Mouse (Mus musculus): Measurements from ENCODE around the gene Mcf2l. TPM values are rescaled to one million over a fixed set of nuclear protein-coding genes. Genes with fewer than 3 reads are reported as not detected.

Mcf2l gene
- polyA plus RNA-seq, 1 experiment from 2014 or later, result 97.0 TPM

GRCm38 (mm10) chr8:12917831-12918230 lies 44.2 kb downstream of the Mcf2l start:
- Histone ChIP-seq H3K4me2 (replicated peaks) (peak overlapping the region; percentile 82), H3K4me1 (peaks cover 17% of the 10 kb centered on the region), H3K9me3 (no peaks in the 10 kb centered on the region), H3K4me3 (no peak overlapping the region), H3K27ac (no peak overlapping the region), H3K36me3 (no peaks in the 10 kb centered on the region), H3K27me3 (replicated peaks) (no peaks in the 10 kb centered on the region), H3K9ac (no peak overlapping the region)
- 89% methylated on average over 4 of the region's 4 CpGs for whole genome bisulfite sequencing
- ATAC-seq (ENCODE audit: low FRiP score, low read depth), result no peak

- H3K9ac ChIP-seq, result no peak overlapping the region
- H3K9me3 ChIP-seq, result no peaks in the 10 kb centered on the region
- no peaks in the 10 kb centered on the region for H3K27me3 ChIP-seq (replicated peaks)
- H3K27ac ChIP-seq, result no peak overlapping the region
- H3K36me3 ChIP-seq, result no peaks in the 10 kb centered on the region
- peaks cover 10% of the 10 kb centered on the region; the same call in 1 of the 2 replicates for H3K4me1 ChIP-seq
- 85% methylated on average over 4 of the region's 4 CpGs for WGBS
- no peak overlapping the region for H3K4me3 ChIP-seq
- ATAC-seq (ENCODE audit: low FRiP score, low read depth), result no peak
- H3K4me2 ChIP-seq (replicated peaks), result no peak overlapping the region
Observed at GRCm38 (mm10) chr8:12920599-12920998, 47.0 kb downstream of the Mcf2l start.

GRCm38 (mm10) chr8:12925051-12925450 lies 51.4 kb downstream of the Mcf2l start:
- Histone ChIP-seq H3K4me3 (no peak overlapping the region), H3K27me3 (replicated peaks) (no peaks in the 10 kb centered on the region), H3K9me3 (no peaks in the 10 kb centered on the region), H3K4me2 (replicated peaks) (no peak overlapping the region), H3K4me1 (no peaks in the 10 kb centered on the region; the same call in 1 of the 2 replicates), H3K27ac (no peak overlapping the region), H3K9ac (no peak overlapping the region), H3K36me3 (no peaks in the 10 kb centered on the region)
- ATAC-seq (ENCODE audit: low FRiP score, low read depth), result no peak
- 92% methylated on average over 8 of the region's 8 CpGs for WGBS

- 65% methylated on average over 13 of the region's 13 CpGs for WGBS
- H3K4me2 ChIP-seq (replicated peaks), result no peak overlapping the region
- no peaks in the 10 kb centered on the region; the same call in 1 of the 2 replicates for H3K4me1 ChIP-seq
- H3K36me3 ChIP-seq, result no peaks in the 10 kb centered on the region
- H3K9ac ChIP-seq, result no peak overlapping the region
- H3K4me3 ChIP-seq, result no peak overlapping the region
- ATAC-seq (ENCODE audit: low FRiP score, low read depth), result no peak
- no peak overlapping the region for H3K27ac ChIP-seq
- H3K27me3 ChIP-seq (replicated peaks), result no peaks in the 10 kb centered on the region
- H3K9me3 ChIP-seq, result no peaks in the 10 kb centered on the region
Observed at GRCm38 (mm10) chr8:12925941-12926381, 52.4 kb downstream of the Mcf2l start.

- 0 out of 2 replicates have a peak overlapping the region, but pooled peaks have one; percentile 4 for H3K9ac ChIP-seq
- no peak overlapping the region for H3K27ac ChIP-seq
- ATAC-seq (ENCODE audit: low FRiP score, low read depth), result peak; percentile 45; the same call in 1 of the 2 replicates
- no peaks in the 10 kb centered on the region for H3K9me3 ChIP-seq
- peaks cover 13% of the 10 kb centered on the region for H3K4me1 ChIP-seq
- no peaks in the 10 kb centered on the region for H3K36me3 ChIP-seq
- no peak overlapping the region for H3K4me3 ChIP-seq
- H3K4me2 ChIP-seq (replicated peaks), result peak overlapping the region; percentile 34
- WGBS, result 58% methylated on average over 7 of the region's 7 CpGs
- H3K27me3 ChIP-seq (replicated peaks), result no peaks in the 10 kb centered on the region
Observed at GRCm38 (mm10) chr8:12927204-12927983, 53.8 kb downstream of the Mcf2l start.

- no peak overlapping the region for H3K9ac ChIP-seq
- 87% methylated on average over 8 of the region's 8 CpGs for WGBS
- ATAC-seq (ENCODE audit: low FRiP score, low read depth), result no peak
- H3K27ac ChIP-seq, result no peak overlapping the region
- H3K27me3 ChIP-seq (replicated peaks), result no peaks in the 10 kb centered on the region
- H3K36me3 ChIP-seq, result no peaks in the 10 kb centered on the region
- no peak overlapping the region for H3K4me3 ChIP-seq
- H3K4me1 ChIP-seq, result peaks cover 13% of the 10 kb centered on the region
- 0 out of 2 replicates have a peak overlapping the region, but pooled peaks have one; percentile 7 for H3K4me2 ChIP-seq (replicated peaks)
- no peaks in the 10 kb centered on the region for H3K9me3 ChIP-seq
Observed at GRCm38 (mm10) chr8:12928033-12928432, 54.4 kb downstream of the Mcf2l start.

DNA sequence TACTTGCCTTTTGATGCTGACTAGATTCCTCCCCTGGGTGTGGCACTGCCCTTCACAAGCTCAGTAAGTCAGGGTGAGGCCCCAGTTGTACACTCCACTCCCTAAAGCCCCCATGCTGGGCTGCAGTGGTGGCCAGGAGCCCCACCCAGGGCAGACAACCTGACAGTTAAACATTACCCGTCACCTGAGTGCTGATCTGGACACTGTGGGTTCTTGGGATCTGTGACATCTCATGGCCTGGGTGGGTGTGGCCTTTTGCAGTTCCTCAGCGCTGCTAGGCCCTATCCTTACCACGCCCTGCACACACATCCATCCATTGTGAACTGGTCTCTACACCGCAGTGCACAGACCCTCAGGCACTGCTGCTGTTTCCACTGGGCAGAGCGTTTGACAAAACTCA lies 55.3 kb downstream of the Mcf2l start:
- 83% methylated on average over 5 of the region's 5 CpGs for WGBS
- no peak for ATAC-seq (ENCODE audit: low FRiP score, low read depth)

GRCm38 (mm10) chr8:12930290-12930689 lies 56.7 kb downstream of the Mcf2l start:
- Histone ChIP-seq H3K9ac (no peak overlapping the region), H3K9me3 (no peaks in the 10 kb centered on the region), H3K27ac (no peak overlapping the region), H3K4me1 (peaks cover 13% of the 10 kb centered on the region), H3K27me3 (replicated peaks) (no peaks in the 10 kb centered on the region), H3K36me3 (no peaks in the 10 kb centered on the region), H3K4me2 (replicated peaks) (no peak overlapping the region), H3K4me3 (no peak overlapping the region)
- ATAC-seq (ENCODE audit: low FRiP score, low read depth), result no peak
- 23% methylated on average over 5 of the region's 5 CpGs for WGBS

More for the DNA sequence above, 55.3 kb downstream of the Mcf2l start:
- Histone ChIP-seq H3K27me3 (replicated peaks) (no peaks in the 10 kb centered on the region), H3K9ac (no peak overlapping the region), H3K9me3 (no peaks in the 10 kb centered on the region), H3K4me1 (peaks cover 13% of the 10 kb centered on the region), H3K4me2 (replicated peaks) (0 out of 2 replicates have a peak overlapping the region, but pooled peaks have one; percentile 5), H3K4me3 (no peak overlapping the region), H3K36me3 (no peaks in the 10 kb centered on the region), H3K27ac (no peak overlapping the region)

GRCm38 (mm10) chr8:12931426-12931825 lies 57.8 kb downstream of the Mcf2l start:
- 0 out of 2 replicates have a peak overlapping the region, but pooled peaks have one; percentile 16 for H3K4me2 ChIP-seq (replicated peaks)
- H3K27ac ChIP-seq, result no peak overlapping the region
- 33% methylated on average over 11 of the region's 11 CpGs for WGBS
- peaks cover 13% of the 10 kb centered on the region for H3K4me1 ChIP-seq
- H3K4me3 ChIP-seq, result no peak overlapping the region
- H3K27me3 ChIP-seq (replicated peaks), result no peaks in the 10 kb centered on the region
- H3K36me3 ChIP-seq, result no peaks in the 10 kb centered on the region
- H3K9ac ChIP-seq, result 0 out of 2 replicates have a peak overlapping the region, but pooled peaks have one; percentile 8
- no peak for ATAC-seq (ENCODE audit: low FRiP score, low read depth)
- no peaks in the 10 kb centered on the region for H3K9me3 ChIP-seq

GRCm38 (mm10) chr8:12932520-12932919 lies 58.9 kb downstream of the Mcf2l start:
- H3K4me1 ChIP-seq, result peaks cover 13% of the 10 kb centered on the region
- 90% methylated on average over 8 of the region's 8 CpGs for WGBS

DNA sequence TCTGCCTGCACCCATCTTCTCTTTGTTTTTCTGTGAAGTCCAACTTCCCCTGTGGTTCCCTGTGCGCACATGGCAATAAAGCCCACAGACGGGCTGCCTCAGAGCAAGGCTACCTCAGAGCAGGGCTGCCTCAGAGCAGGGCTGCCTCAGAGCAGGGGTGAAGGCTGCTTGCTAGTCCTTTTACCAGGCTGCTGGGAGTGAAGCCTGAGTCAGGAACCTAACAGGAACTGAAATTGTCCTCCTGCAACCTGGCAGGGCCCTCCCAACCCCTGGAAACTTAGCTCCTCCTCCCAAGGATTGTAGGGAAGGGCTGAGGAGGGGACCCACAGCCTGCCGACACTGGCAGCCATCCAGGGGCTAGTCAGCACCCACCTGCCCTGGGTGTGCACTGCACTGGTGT lies 60.2 kb downstream of the Mcf2l start:
- Histone ChIP-seq H3K4me2 (replicated peaks) (no peak overlapping the region), H3K27me3 (replicated peaks) (no peaks in the 10 kb centered on the region), H3K36me3 (0 out of 2 replicates have a peak, but pooled peaks cover 4% of the 10 kb centered on the region), H3K9me3 (no peaks in the 10 kb centered on the region), H3K4me1 (peaks cover 13% of the 10 kb centered on the region), H3K4me3 (no peak overlapping the region), H3K27ac (no peak overlapping the region), H3K9ac (no peak overlapping the region)
- 60% methylated on average over 3 of the region's 3 CpGs for WGBS
- no peak for ATAC-seq (ENCODE audit: low FRiP score, low read depth)

More at GRCm38 (mm10) chr8:12932520-12932919, 58.9 kb downstream of the Mcf2l start:
- H3K27ac ChIP-seq, result no peak overlapping the region
- 0 out of 2 replicates have a peak, but pooled peaks cover 4% of the 10 kb centered on the region for H3K36me3 ChIP-seq
- no peaks in the 10 kb centered on the region for H3K27me3 ChIP-seq (replicated peaks)
- no peak overlapping the region for H3K4me3 ChIP-seq
- no peak overlapping the region for H3K4me2 ChIP-seq (replicated peaks)
- no peak for ATAC-seq (ENCODE audit: low FRiP score, low read depth)
- no peak overlapping the region for H3K9ac ChIP-seq
- no peaks in the 10 kb centered on the region for H3K9me3 ChIP-seq

DNA sequence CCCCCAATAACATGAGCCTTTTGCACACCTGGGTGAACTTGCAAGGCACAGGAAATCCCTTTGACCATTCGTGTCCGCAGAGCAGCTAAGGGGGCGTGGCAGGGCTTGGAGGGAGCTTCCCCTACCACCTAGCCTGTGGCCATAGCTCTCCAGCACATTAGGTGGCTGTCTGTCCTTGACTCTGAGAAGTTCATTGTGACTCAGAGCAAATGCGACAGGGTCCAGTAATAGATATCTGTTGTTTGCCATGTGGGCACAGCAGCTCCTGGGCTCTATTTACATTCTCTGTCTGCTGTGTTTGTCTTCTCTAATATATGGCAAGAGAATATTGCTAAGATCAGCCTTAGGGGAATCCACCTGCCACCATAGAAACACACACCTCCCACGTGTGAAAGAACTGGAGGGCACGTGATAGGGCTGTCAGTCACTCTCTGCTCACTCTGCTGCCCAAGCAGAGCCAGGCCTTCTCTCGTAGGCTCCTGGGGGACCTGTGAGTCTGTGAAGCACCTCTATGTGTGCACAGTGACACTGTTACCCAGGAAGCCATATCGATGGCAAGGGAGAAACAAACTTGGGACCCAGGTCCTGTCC lies 60.9 kb downstream of the Mcf2l start:
- Histone ChIP-seq H3K9ac (no peak overlapping the region), H3K27ac (no peak overlapping the region), H3K4me2 (replicated peaks) (no peak overlapping the region), H3K9me3 (no peaks in the 10 kb centered on the region), H3K27me3 (replicated peaks) (no peaks in the 10 kb centered on the region), H3K4me1 (peaks cover 13% of the 10 kb centered on the region), H3K4me3 (no peak overlapping the region), H3K36me3 (0 out of 2 replicates have a peak, but pooled peaks cover 4% of the 10 kb centered on the region)
- 79% methylated on average over 8 of the region's 8 CpGs for WGBS
- no peak for ATAC-seq (ENCODE audit: low FRiP score, low read depth)
